Mouse (Mus musculus) cerebellum, postnatal 14 days (tissue): ENCODE measurements at regions not wholly inside any gene's neighbourhood (a gene's known extent, or its start where the extent isn't known, plus 50 kb on each side); places are given as distances from the start of the nearest gene placed in this dataset.

ENCODE experiments used
- DNase-seq, 2 experiments: peaks; one replicate each; pipeline ENCODE4 v3.0.0; 2021; ENCODE audit warnings: mixed read lengths in 2 of 2

- DNase-seq, result peak; percentile 9 to 17
Measured at GRCm38 (mm10) chr13:50314001-50314400, 63.9 kb upstream of the Gm906 start.

- DNase-seq, result peak in 1 of 2 experiments; percentile 5
Measured at GRCm38 (mm10) chr13:50322512-50322911, 72.4 kb upstream of the Gm906 start.

- no peak for DNase-seq
Measured at GRCm38 (mm10) chr13:50328614-50329013, 78.5 kb upstream of the Gm906 start.

GRCm38 (mm10) chr13:50344121-50344520 is 73.5 kb upstream of the Fbxw17 start:
- DNase-seq, result no peak

- DNase-seq, result no peak
Measured at GRCm38 (mm10) chr13:50351946-50352345, 65.7 kb upstream of the Fbxw17 start.

- no peak for DNase-seq
Measured at GRCm38 (mm10) chr13:50355265-50355664, 62.4 kb upstream of the Fbxw17 start.

- DNase-seq, result no peak
Measured at GRCm38 (mm10) chr13:50359536-50359935, 58.1 kb upstream of the Fbxw17 start.
